Mouse (Mus musculus): Measurements from ENCODE around the gene Olfr1150-ps1. TPM values are rescaled to one million over a fixed set of nuclear protein-coding genes. Genes with fewer than 3 reads are reported as not detected.

Gene Olfr1150-ps1
- total RNA-seq (2017) = not detected in 3 replicates

DNA sequence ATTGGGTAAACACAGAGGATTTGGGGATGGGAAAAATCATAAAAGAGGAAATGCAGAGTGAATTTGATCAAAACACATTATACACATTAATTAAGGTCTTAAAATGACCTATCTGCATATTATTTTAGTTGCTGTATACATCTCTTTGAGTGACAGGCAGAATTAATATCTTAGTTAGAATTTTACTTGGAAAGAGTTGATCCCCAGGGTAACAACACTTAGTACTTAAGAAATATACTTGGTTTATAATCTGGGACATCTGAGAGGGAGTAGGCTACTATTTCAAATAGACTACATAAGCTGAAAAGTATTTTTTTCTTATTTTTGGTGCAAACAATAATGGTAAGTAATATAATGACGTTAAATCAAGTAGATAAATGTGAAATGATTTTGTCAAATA lies at the start of gene Olfr1150-ps1:
Gene Olfr1150-ps1, plus strand, starts transcription at position 301 of the 400 bp plus-strand sequence.
- ATAC-seq (replicated peaks; ENCODE audit: insufficient number of reproducible peaks, low FRiP score, low TSS enrichment, poor library complexity, severe bottlenecking) = no peak

DNA sequence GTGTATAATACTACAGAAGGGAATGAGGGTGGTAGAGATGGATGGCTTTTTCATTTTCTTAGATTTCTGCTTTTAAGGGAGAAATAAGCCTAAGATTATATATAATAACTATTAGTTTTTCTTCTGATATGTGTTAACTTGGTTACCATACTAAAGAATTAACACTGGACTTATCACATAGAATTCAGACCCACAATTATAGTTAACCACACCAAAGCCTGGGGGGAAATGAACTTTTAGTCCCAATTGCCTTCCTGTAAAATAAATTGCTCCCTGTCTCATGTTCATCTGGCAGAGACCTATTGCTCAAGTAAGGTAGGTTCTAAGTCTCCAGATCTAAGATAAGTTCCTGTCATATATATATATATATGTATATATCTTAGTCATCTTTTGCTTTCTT lies 43.5 kb upstream of the Olfr1150-ps1 start, which contains the start of gene Olfr1143:
Gene Olfr1143, plus strand, starts transcription at position 301 of the 400 bp plus-strand sequence.
- no peak for ATAC-seq (replicated peaks; ENCODE audit: insufficient number of reproducible peaks, low FRiP score, low TSS enrichment, poor library complexity, severe bottlenecking)

DNA sequence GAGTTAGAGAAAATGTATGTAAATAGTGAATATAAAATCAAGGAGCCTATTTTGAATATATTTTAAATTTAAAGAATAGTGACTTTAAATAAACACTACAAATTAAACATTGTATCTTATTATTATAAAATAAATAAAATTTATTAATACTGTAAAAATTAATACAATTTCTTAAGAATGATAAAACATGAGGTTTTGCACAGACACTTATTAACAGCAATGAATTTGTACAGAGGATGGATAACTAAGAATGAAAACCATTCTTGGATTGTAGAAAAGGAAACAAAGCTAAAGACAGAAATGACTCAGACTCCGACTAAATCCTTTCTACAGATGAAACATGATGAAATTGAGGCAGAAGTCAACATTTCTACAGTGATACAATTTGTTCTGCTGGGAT lies 34.3 kb upstream of the Olfr1150-ps1 start, which contains the start of gene Olfr1145:
Gene Olfr1145, plus strand, starts transcription at position 301 of the 400 bp plus-strand sequence.
- ATAC-seq (replicated peaks; ENCODE audit: insufficient number of reproducible peaks, low FRiP score, low TSS enrichment, poor library complexity, severe bottlenecking) = no peak

DNA sequence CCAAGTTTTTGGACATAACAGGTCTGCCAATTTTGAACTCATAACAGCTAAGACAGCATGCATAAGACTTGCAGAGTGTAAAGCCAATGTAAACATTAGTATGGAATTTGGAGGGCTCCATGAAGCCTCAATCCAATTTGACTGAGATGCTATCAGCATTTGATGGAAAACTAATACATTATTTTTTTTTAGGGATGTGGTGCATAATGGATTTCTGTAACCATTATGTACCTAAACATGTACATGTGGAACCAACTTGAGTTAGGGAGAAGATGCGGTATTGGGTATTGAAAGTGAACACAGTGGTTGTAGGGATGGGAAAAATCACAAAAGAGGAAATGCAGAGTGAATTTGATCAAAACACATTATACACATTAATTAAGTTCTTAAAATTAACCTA lies 13.6 kb upstream of the Olfr1150-ps1 start, which contains the start of gene Olfr1148:
Gene Olfr1148, plus strand, starts transcription at position 301 of the 400 bp plus-strand sequence.
- no peak for ATAC-seq (replicated peaks; ENCODE audit: insufficient number of reproducible peaks, low FRiP score, low TSS enrichment, poor library complexity, severe bottlenecking)

DNA sequence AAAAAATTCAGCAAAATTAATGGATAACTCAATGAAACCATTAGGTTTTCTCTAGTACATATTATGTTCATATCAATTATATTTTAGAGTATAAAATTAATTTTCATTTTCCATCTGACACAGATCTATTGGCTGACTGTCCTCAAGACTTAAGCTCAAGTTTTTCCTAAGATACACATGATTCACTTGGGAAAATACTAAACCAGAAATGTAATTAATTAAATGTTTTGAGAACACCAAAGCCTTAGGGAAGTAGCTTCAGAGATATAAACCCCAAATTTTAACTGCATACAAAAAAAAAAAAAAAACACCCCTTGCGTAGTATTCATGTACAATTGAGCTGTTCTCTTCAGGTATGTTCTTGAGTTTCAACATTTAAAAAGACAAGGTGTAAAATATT lies 11.8 kb downstream of the Olfr1150-ps1 start, which contains the start of gene Olfr1151:
Gene Olfr1151, plus strand, starts transcription at position 301 of the 400 bp plus-strand sequence.
- ATAC-seq (replicated peaks; ENCODE audit: insufficient number of reproducible peaks, low FRiP score, low TSS enrichment, poor library complexity, severe bottlenecking) = no peak

DNA sequence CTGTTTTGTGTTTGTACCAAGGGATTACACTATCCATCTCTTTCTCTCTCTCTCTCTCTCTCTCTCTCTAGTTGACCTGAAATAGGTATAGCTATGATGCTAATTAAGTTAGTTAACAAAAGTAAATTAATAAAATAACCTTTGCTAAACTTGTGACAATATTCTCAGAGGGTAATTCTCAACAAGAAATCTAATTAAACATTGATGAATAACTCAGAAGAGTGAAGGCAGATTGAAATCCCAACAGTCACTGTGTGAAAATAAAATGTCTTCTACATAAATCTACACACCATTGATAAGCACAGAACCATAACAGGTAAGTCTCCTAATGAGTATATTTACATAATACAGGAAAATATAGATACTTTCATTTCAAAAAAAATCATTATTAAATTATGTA lies 22.4 kb downstream of the Olfr1150-ps1 start, which contains the start of gene Olfr1152:
Gene Olfr1152, plus strand, starts transcription at position 301 of the 400 bp plus-strand sequence.
- ATAC-seq (replicated peaks; ENCODE audit: insufficient number of reproducible peaks, low FRiP score, low TSS enrichment, poor library complexity, severe bottlenecking) = no peak

DNA sequence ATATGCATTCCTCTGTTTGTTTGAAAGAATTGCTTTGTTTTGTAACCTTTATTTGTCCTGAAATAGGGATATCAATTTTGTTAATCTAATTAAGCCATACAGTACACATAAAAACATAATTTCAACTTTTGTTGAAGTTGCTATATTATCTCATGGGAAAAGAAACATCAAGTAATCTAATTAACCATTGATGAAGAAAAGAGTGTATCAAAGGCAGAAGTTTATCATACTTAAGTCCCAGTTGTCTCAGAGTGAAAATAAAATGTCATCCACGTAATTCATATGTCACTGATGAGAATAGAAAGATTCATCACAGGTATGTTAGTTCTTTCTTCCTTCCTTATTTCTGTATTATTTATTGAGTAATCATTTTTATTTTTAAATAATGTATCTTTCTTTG lies 50.9 kb downstream of the Olfr1150-ps1 start, which contains the start of gene Olfr1153:
Gene Olfr1153, plus strand, starts transcription at position 301 of the 400 bp plus-strand sequence.
- ATAC-seq (replicated peaks; ENCODE audit: insufficient number of reproducible peaks, low FRiP score, low TSS enrichment, poor library complexity, severe bottlenecking) = no peak

Other genes starting within 250 kb of the Olfr1150-ps1 start
- gene Olfr1130, start 237.8 kb upstream of the Olfr1150-ps1 start, total RNA-seq (2017) = not detected in 3 replicates
- gene Olfr1131, start 216.9 kb upstream of the Olfr1150-ps1 start, total RNA-seq (2017) = not detected in 3 replicates
- gene Olfr1132, start 206.5 kb upstream of the Olfr1150-ps1 start, total RNA-seq (2017) = not detected in 3 replicates
- gene Olfr1133, start 196.6 kb upstream of the Olfr1150-ps1 start, total RNA-seq (2017) = not detected in 3 replicates
- not detected in 3 replicates for gene Olfr1134, start 185.5 kb upstream of the Olfr1150-ps1 start, total RNA-seq (2017)
- gene Olfr1135, start 170.3 kb upstream of the Olfr1150-ps1 start, total RNA-seq (2017) = not detected in 3 replicates
- not detected in 3 replicates for gene Olfr1136, start 150.0 kb upstream of the Olfr1150-ps1 start, total RNA-seq (2017)
- not detected in 3 replicates for gene Olfr1137, start 130.8 kb upstream of the Olfr1150-ps1 start, total RNA-seq (2017)
- not detected in 3 replicates for gene Olfr1138, start 104.0 kb upstream of the Olfr1150-ps1 start, total RNA-seq (2017)
- not detected in 3 replicates for gene Olfr1140, start 100.2 kb upstream of the Olfr1150-ps1 start, total RNA-seq (2017)
- gene Olfr1141, start 90.0 kb upstream of the Olfr1150-ps1 start, total RNA-seq (2017) = not detected in 3 replicates
- gene Olfr152, start 64.5 kb upstream of the Olfr1150-ps1 start, total RNA-seq (2017) = 1.2 TPM in 1 of 3 replicates, not detected in the others
- not detected in 3 replicates for gene Olfr1143, start 43.4 kb upstream of the Olfr1150-ps1 start, total RNA-seq (2017)
- not detected in 3 replicates for gene Olfr1145, start 34.2 kb upstream of the Olfr1150-ps1 start, total RNA-seq (2017)
- gene Olfr1148, start 13.5 kb upstream of the Olfr1150-ps1 start, total RNA-seq (2017) = not detected in 3 replicates
- not detected in 3 replicates for gene Olfr1151, start 11.9 kb downstream of the Olfr1150-ps1 start, total RNA-seq (2017)
- gene Olfr1152, start 22.5 kb downstream of the Olfr1150-ps1 start, total RNA-seq (2017) = not detected in 3 replicates
- gene Olfr1153, start 51.0 kb downstream of the Olfr1150-ps1 start, total RNA-seq (2017) = not detected in 3 replicates
- not detected in 3 replicates for gene Olfr1154, start 61.2 kb downstream of the Olfr1150-ps1 start, total RNA-seq (2017)
- not detected in 3 replicates for gene Olfr1155, start 101.1 kb downstream of the Olfr1150-ps1 start, total RNA-seq (2017)
- not detected in 3 replicates for gene Olfr1156, start 109.1 kb downstream of the Olfr1150-ps1 start, total RNA-seq (2017)
- gene Olfr1157, start 124.3 kb downstream of the Olfr1150-ps1 start, total RNA-seq (2017) = not detected in 3 replicates
- gene Olfr74, start 130.7 kb downstream of the Olfr1150-ps1 start, total RNA-seq (2017) = not detected in 3 replicates
- not detected in 3 replicates for gene Olfr1158, start 146.1 kb downstream of the Olfr1150-ps1 start, total RNA-seq (2017)
- 0.32 TPM in 1 of 3 replicates, not detected in the others for gene Olfr1160, start 164.3 kb downstream of the Olfr1150-ps1 start, total RNA-seq (2017)
- not detected in 3 replicates for gene Olfr1161, start 178.8 kb downstream of the Olfr1150-ps1 start, total RNA-seq (2017)
- not detected in 3 replicates for gene Olfr73, start 193.7 kb downstream of the Olfr1150-ps1 start, total RNA-seq (2017)
- not detected in 3 replicates for gene Olfr1162, start 207.1 kb downstream of the Olfr1150-ps1 start, total RNA-seq (2017)
- not detected in 3 replicates for gene Olfr1163, start 227.8 kb downstream of the Olfr1150-ps1 start, total RNA-seq (2017)
- gene Olfr1164, start 250.0 kb downstream of the Olfr1150-ps1 start, total RNA-seq (2017) = not detected in 3 replicates

Measured in monocyte, adult 5-6 weeks (primary cell).